Mouse (Mus musculus) megakaryocyte, embryonic 14.5 days (primary cell): Measurements from ENCODE around the gene Rbm7.
"Not testable (repeated sequence)": the region's sequence is repeated elsewhere in the genome, so short reads cannot be mapped to it uniquely, and the experiment has no call there.

Experiments used
- FLI1 ChIP-seq: IDR thresholded peaks from 2 replicates; pipeline ENCODE4 v1.6.1; 2012; ENCODE audit warnings: low read length, inconsistent platforms, mixed read lengths
- GATA1 ChIP-seq: IDR thresholded peaks from 3 replicates; pipeline ENCODE4 v1.6.1; 2012; ENCODE audit warnings: mixed read lengths, low read length, inconsistent platforms, borderline replicate concordance

DNA sequence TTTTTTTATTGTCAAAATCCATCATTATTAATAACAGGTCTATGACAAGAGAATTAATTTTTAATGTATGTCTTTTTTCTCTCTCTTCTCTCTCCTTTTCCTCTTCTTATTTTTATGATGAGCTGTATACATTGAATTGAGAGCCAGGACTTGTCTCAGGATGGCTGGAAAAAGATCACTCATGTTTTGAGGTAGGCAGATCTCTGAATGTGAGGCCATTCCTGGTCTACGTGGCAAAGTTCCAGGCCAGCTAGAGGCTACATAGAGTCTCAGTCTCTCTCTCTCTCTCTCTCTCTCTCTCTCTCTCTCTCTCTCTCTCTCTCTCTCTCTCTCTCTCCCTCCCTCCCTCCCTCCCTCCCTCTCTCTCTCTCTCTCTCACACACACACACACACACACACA, 42.5 kb upstream of the Rbm7 start:
- TF ChIP-seq GATA1, FLI1: not testable (repeated sequence)
